Mouse (Mus musculus) thymus, adult 2 months (tissue): ENCODE data around the gene Arrdc4.

Source experiments
- CTCF ChIP-seq: fragments of 200-500 bp; IDR thresholded peaks from 2 replicates; pipeline ENCODE4 v1.5.1; 2012; ENCODE audit warnings: mild to moderate bottlenecking, control low read depth, low read length, moderate library complexity, borderline replicate concordance; ENCODE audit not compliant: control insufficient read depth, poor library complexity, insufficient read depth; ENCODE audit errors: extremely low read depth
- POLR2A ChIP-seq: fragments of 200-500 bp; IDR thresholded peaks from 2 replicates; pipeline ENCODE4 v1.6.1; 2012; ENCODE audit warnings: mild to moderate bottlenecking, low read length, control low read depth, moderate library complexity; ENCODE audit not compliant: control insufficient read depth, poor library complexity, insufficient read depth; ENCODE audit errors: extremely low read depth

DNA sequence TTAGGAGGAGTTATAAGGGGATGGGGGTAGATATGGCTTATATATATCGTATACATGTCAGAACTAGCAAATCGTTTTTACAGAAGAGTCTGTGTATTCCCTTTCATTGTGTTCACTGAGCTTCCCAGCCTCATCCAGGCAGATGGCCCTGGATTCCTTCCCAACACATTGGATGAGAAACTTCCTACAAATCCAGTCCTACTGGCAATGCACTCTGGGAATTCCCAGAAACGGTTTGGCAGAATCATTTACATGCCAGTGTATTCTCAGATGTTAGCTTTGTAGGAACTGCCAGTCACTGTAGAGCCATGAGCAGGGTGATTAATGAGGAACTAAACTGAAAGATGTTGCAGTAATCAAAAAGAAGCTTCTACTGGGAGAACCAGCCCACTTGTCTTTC, 36.6 kb downstream of the Arrdc4 start:
- TF ChIP-seq POLR2A (no peak), CTCF (no peak)
